Mouse (Mus musculus): ENCODE measurements around the gene Stk24. TPM values are rescaled to one million over a fixed set of nuclear protein-coding genes. Genes with fewer than 3 reads are reported as not detected.

Stk24 gene
- polyA plus RNA-seq, 1 experiment from 2014 or later, result 39.3 TPM

DNA sequence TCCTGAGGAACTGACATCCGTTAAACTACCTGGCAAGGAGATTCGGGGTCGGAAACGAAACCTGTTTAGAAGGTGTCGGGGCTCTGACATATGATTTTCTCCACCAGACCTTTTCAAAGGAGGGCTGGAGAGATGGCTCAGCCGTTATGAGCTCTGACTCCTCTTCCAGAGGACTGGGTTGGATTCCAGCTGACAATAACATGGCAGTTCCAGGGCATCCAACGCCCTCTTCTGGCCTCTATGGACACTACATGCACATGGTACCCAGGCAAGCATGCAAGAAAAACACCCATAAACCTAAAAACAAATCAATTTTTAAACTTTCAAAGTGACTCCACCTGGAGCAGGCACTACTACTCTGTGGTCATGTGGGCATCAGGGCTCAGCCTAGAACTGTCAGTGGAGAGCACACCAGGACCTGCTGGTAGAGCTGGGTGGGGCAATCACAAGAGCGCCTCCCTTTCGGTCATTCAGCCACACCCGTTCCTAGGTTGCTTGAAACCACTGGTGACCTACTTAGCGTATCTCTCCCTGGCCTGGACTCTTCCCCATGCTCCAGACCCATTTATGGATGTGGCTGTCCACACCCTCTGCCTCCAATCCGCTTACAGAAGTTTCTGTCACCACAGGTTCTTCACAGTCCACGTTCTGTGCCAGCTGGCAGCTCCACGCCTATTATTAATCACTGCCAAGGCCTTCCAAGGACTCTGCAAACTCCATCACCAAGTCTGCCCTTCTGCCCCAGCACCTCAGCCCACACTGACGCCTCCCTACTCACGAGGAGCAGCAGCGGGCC, 18.3 kb downstream of the Stk24 start:
- Histone ChIP-seq H3K4me2 (no peak overlapping the region), H3K36me3 (peaks cover 5% of the 10 kb centered on the region; the same call in 1 of the 2 replicates), H3K4me3 (replicated peaks) (no peak overlapping the region), H3K9me3 (replicated peaks) (no peaks in the 10 kb centered on the region), H3K27ac (no peak overlapping the region), H3K9ac (no peak overlapping the region), H3K4me1 (peaks cover 78% of the 10 kb centered on the region), H3K27me3 (no peaks in the 10 kb centered on the region)
- WGBS, result 77% methylated on average over 17 of the region's 17 CpGs
- ATAC-seq (replicated peaks; ENCODE audit: low FRiP score), result no peak

DNA sequence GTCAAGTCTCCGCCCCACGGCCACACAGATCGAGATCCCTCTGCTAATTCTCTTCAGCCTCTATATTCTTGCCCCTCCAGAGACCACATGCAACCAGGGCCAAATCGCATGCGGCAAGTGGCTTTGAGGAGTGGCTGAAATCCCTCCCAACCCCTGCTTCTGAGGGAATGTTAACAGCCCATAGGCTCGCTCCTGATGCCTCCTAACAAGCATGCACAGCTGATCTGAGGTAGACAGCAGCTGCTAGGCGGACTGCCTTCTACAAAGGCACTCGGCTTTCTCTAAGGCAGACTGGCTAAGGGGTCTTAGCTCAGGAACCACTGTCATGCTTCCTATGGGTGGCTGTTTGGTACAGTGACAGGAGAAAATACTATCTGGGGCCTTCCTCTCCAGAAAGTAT, 20.0 kb downstream of the Stk24 start:
- WGBS, result 72% methylated on average over 8 of the region's 8 CpGs
- no peak overlapping the region for H3K4me3 ChIP-seq (replicated peaks)
- no peak overlapping the region for H3K4me2 ChIP-seq
- ATAC-seq (replicated peaks; ENCODE audit: low FRiP score), result no peak
- H3K9me3 ChIP-seq (replicated peaks), result no peaks in the 10 kb centered on the region
- peaks cover 5% of the 10 kb centered on the region; the same call in 1 of the 2 replicates for H3K36me3 ChIP-seq
- no peak overlapping the region for H3K27ac ChIP-seq
- H3K27me3 ChIP-seq, result no peaks in the 10 kb centered on the region
- H3K9ac ChIP-seq, result no peak overlapping the region
- peaks cover 77% of the 10 kb centered on the region for H3K4me1 ChIP-seq

DNA sequence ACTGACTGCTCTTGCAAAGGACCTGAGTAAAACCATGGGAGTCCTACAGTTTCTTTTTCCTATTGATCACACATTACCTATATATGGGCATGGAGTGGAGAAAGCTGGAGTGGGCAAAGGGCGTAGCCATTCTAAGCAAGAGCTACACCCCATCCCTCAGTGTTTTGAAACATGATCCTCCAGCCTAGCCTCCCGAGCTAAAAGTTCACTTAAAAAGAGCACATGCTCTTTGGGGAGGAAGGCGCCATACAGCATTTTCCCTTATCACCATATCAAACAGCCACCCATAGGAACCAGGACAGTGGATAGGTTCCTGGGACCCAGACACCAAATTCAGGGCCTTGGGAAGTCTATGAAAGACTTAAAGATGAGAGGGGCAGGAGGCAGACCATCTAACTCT, 20.8 kb downstream of the Stk24 start:
- H3K4me2 ChIP-seq, result no peak overlapping the region
- 27% methylated on average over 3 of the region's 3 CpGs for WGBS
- H3K27ac ChIP-seq, result peak overlapping the region; percentile 46; the same call in 1 of the 2 replicates
- ATAC-seq (replicated peaks; ENCODE audit: low FRiP score), result 0 out of 2 replicates have a peak, but pooled peaks have one; percentile 12
- H3K9me3 ChIP-seq (replicated peaks), result no peaks in the 10 kb centered on the region
- no peak overlapping the region for H3K9ac ChIP-seq
- H3K27me3 ChIP-seq, result no peaks in the 10 kb centered on the region
- H3K36me3 ChIP-seq, result peaks cover 5% of the 10 kb centered on the region; the same call in 1 of the 2 replicates
- H3K4me1 ChIP-seq, result peaks cover 84% of the 10 kb centered on the region
- no peak overlapping the region for H3K4me3 ChIP-seq (replicated peaks)

DNA sequence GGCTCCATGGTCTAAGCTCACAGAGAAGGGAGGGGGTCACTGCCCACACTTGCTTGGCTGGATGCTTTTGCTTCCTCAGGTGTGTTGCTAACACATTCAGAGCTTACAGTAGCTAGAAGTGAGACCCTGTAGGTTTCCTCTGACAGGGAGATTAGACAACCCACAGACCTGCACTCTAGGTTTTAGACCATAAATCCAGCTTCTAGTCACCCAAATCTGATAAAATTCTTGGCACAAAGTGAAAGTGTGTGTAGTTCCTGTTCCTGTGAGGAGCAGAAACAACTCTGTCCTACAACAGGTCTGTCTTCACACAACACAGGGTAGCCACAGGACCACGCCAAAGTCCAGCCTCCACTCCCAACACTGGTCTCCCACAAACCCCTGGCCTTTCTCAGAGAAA, 21.5 kb downstream of the Stk24 start:
- H3K4me3 ChIP-seq (replicated peaks), result no peak overlapping the region
- peaks cover 5% of the 10 kb centered on the region; the same call in 1 of the 2 replicates for H3K36me3 ChIP-seq
- no peaks in the 10 kb centered on the region for H3K9me3 ChIP-seq (replicated peaks)
- no peak overlapping the region for H3K9ac ChIP-seq
- peak overlapping the region; percentile 46 for H3K27ac ChIP-seq
- H3K4me2 ChIP-seq, result no peak overlapping the region
- H3K4me1 ChIP-seq, result peaks cover 86% of the 10 kb centered on the region
- no peak for ATAC-seq (replicated peaks; ENCODE audit: low FRiP score)
- no peaks in the 10 kb centered on the region for H3K27me3 ChIP-seq
- WGBS, result 73% methylated on average over 1 of the region's 1 CpGs

DNA sequence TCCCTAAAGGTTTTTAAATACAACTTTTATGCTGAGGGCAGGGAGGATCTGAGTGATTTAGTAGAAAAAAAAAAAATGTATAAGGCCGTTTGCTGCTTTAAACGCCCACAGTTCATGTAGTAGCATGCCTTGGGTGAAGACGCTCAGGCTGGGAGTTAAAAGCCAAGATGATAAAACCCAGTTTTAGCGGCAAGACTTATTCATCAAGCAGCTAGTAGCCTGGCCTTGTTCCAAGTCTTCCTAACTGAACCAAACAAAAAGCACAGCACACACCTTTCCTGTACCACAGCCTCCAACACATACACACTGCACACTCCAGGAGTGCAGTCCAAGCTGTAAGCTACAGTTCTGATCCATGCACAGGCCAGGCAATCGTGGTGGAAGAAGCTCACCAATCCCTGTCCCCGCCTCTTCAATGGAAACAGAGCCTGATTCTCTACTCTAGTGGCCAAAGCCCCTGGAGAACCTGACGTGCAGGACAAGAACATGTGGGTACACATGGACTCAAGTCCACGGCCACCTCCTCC, 23.4 kb downstream of the Stk24 start:
- Histone ChIP-seq H3K4me1 (peaks cover 87% of the 10 kb centered on the region), H3K36me3 (0 out of 2 replicates have a peak, but pooled peaks cover under 1% of the 10 kb centered on the region), H3K27me3 (no peaks in the 10 kb centered on the region), H3K27ac (peak overlapping the region; percentile 4; the same call in 1 of the 2 replicates), H3K4me2 (no peak overlapping the region), H3K9ac (no peak overlapping the region), H3K9me3 (replicated peaks) (no peaks in the 10 kb centered on the region), H3K4me3 (replicated peaks) (no peak overlapping the region)
- ATAC-seq (replicated peaks; ENCODE audit: low FRiP score), result no peak
- WGBS, result 55% methylated on average over 8 of the region's 8 CpGs

DNA sequence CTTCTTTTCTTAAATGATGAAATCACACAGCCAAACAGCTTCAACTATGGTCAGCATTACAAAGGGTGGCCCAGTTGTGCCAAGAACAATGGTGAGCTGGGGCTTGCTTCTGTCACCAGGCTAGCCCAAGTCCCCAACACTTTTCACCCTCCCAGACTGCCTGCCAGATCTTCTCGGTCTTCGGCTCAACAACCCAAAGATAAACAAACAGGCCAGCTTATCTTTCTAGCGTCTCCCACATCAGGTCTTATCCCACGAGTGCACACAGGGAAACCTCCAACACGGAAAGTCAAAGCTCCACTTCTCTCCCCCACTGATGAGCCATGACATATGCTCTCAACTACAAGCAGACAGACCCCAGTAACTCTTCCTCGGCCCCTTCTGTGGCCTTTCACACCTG, 24.1 kb downstream of the Stk24 start:
- H3K27ac ChIP-seq, result no peak overlapping the region
- H3K27me3 ChIP-seq, result no peaks in the 10 kb centered on the region
- H3K9me3 ChIP-seq (replicated peaks), result no peaks in the 10 kb centered on the region
- no peak overlapping the region for H3K9ac ChIP-seq
- no peak overlapping the region for H3K4me2 ChIP-seq
- H3K36me3 ChIP-seq, result no peaks in the 10 kb centered on the region
- no peak overlapping the region for H3K4me3 ChIP-seq (replicated peaks)
- WGBS, result 14% methylated on average over 6 of the region's 6 CpGs
- peak; percentile 56; the same call in 1 of the 2 replicates for ATAC-seq (replicated peaks; ENCODE audit: low FRiP score)
- peaks cover 83% of the 10 kb centered on the region for H3K4me1 ChIP-seq

DNA sequence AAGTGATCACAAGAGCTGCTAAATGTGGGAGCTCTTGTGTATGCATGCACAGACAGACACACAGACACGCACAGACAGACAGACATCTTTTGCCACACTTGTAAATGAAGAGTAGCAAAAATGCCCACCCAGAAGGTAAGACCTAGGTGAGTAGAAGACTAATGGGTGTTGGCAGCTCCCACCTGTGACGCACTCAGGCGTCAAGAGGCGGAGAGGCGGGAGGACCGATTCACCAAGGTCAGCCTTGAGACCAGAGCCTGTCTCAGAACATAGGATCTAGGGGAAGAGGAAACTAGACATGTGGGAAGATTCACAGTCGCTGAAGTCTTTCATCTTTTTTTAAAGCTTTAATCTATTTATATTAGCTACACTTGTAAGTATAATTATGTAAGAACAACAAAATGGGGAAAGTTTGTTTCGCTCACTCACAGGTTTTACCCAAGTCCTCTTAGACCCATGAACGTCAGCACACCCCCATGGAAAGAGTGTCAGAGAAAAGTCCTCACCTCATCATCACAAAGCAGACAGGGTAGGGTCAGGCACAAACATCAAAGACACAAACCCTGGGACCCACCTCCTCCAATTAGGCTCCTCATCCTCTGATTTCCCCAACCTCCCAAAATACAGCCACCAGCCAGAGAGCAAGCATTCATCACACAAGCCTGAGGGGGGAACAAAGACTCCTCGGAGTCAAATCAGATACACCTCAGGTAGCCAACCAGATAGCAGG, 26.0 kb downstream of the Stk24 start:
- H3K36me3 ChIP-seq, result no peaks in the 10 kb centered on the region
- no peaks in the 10 kb centered on the region for H3K27me3 ChIP-seq
- no peak overlapping the region for H3K4me2 ChIP-seq
- WGBS, result 70% methylated on average over 10 of the region's 10 CpGs
- peaks cover 78% of the 10 kb centered on the region for H3K4me1 ChIP-seq
- no peaks in the 10 kb centered on the region for H3K9me3 ChIP-seq (replicated peaks)
- no peak overlapping the region for H3K9ac ChIP-seq
- no peak overlapping the region for H3K4me3 ChIP-seq (replicated peaks)
- H3K27ac ChIP-seq, result no peak overlapping the region
- ATAC-seq (replicated peaks; ENCODE audit: low FRiP score), result no peak

DNA sequence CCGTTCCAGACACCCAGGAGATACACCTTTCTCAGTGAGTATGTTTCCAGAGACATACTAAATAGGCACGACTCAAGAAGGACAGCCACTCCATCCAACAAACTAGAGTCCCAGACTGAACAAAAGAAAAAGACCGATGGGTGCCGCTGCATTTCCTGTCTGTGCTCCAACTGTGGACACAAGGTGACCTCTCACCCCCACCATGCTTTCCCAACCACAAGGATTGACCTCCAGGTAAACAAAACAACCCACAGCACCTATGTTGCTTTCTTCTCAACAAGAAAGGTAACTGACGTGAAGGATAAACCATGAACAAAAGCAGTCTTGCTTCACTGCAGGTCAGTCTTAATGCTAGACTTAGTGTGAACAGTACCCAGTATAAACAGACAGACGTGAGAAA, 27.1 kb downstream of the Stk24 start:
- H3K4me1 ChIP-seq, result peaks cover 78% of the 10 kb centered on the region
- 79% methylated on average over 6 of the region's 6 CpGs for WGBS
- no peak overlapping the region for H3K4me2 ChIP-seq
- no peak for ATAC-seq (replicated peaks; ENCODE audit: low FRiP score)
- H3K4me3 ChIP-seq (replicated peaks), result no peak overlapping the region
- no peak overlapping the region for H3K27ac ChIP-seq
- no peak overlapping the region for H3K9ac ChIP-seq
- no peaks in the 10 kb centered on the region for H3K9me3 ChIP-seq (replicated peaks)
- no peaks in the 10 kb centered on the region for H3K27me3 ChIP-seq
- no peaks in the 10 kb centered on the region for H3K36me3 ChIP-seq

DNA sequence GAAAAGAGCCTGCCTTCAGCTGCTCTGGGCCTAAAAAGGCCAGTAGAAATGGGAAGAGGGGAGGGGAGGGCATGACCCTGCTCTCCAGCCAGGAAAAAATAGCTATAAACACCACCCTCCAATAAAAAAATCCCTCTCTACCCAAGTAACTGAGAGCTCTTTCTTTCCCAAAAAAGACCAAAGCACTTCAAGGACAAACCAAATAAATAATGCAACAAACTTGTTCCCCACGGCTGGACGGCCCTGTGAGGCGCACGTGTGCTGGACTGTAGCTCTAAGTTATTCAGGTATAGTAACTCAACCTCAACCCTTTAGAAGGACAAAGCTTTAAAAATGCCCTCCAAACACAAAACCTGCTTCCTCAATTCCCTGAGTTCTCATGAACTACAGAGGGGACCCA, 28.1 kb downstream of the Stk24 start:
- no peaks in the 10 kb centered on the region for H3K27me3 ChIP-seq
- H3K9ac ChIP-seq, result no peak overlapping the region
- no peak overlapping the region for H3K4me3 ChIP-seq (replicated peaks)
- H3K4me2 ChIP-seq, result no peak overlapping the region
- WGBS, result 69% methylated on average over 4 of the region's 4 CpGs
- ATAC-seq (replicated peaks; ENCODE audit: low FRiP score), result no peak
- H3K4me1 ChIP-seq, result peaks cover 78% of the 10 kb centered on the region
- H3K27ac ChIP-seq, result peak overlapping the region; percentile 48; the same call in 1 of the 2 replicates
- H3K36me3 ChIP-seq, result no peaks in the 10 kb centered on the region
- H3K9me3 ChIP-seq (replicated peaks), result no peaks in the 10 kb centered on the region

DNA sequence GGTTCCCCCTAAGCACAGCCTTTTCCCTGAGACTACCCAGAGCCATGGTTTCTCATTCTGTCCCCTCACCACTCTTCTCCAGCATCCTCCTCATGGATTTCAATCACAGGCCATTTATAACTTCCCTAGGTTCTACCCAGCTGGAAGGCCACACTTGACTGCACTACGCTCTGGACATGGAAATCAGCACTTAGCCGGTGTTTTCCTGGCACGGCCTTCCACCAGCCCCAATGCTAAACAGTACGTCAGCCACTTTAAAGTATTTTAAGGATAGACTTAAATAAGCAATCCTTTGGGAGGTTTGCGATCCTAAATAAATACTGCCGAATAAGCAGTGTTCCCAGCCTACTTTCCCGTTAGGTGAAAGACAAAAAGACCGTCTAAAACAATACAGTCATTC, 29.8 kb downstream of the Stk24 start:
- no peak overlapping the region for H3K4me3 ChIP-seq (replicated peaks)
- no peak overlapping the region for H3K9ac ChIP-seq
- 66% methylated on average over 8 of the region's 8 CpGs for WGBS
- ATAC-seq (replicated peaks; ENCODE audit: low FRiP score), result no peak
- H3K9me3 ChIP-seq (replicated peaks), result no peaks in the 10 kb centered on the region
- peaks cover 75% of the 10 kb centered on the region for H3K4me1 ChIP-seq
- no peak overlapping the region for H3K27ac ChIP-seq
- no peaks in the 10 kb centered on the region for H3K36me3 ChIP-seq
- no peaks in the 10 kb centered on the region for H3K27me3 ChIP-seq
- H3K4me2 ChIP-seq, result no peak overlapping the region

DNA sequence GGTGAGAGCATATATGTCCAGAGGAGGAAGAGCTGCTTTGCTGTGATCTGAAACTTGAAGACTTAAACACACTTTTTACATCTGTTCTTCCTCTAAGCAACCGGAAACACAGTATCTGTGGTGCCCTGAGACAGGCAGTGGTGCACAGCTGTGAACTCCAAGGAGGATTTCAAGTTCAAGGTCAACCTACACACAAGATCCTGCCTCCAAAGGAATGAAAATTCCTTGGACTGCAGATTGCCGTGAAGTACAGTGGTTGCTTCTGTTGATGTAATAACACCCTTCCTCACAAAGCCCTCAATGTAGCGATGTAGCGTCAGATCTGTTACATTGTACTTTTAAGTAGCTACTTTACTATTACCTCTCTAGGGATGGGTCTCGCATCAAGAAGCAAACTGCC, 30.5 kb downstream of the Stk24 start:
- Histone ChIP-seq H3K4me3 (replicated peaks) (no peak overlapping the region), H3K27me3 (no peaks in the 10 kb centered on the region), H3K4me1 (peaks cover 76% of the 10 kb centered on the region), H3K9ac (no peak overlapping the region), H3K4me2 (no peak overlapping the region), H3K27ac (no peak overlapping the region), H3K36me3 (no peaks in the 10 kb centered on the region), H3K9me3 (replicated peaks) (no peaks in the 10 kb centered on the region)
- WGBS, result 82% methylated on average over 5 of the region's 5 CpGs
- ATAC-seq (replicated peaks; ENCODE audit: low FRiP score), result no peak

DNA sequence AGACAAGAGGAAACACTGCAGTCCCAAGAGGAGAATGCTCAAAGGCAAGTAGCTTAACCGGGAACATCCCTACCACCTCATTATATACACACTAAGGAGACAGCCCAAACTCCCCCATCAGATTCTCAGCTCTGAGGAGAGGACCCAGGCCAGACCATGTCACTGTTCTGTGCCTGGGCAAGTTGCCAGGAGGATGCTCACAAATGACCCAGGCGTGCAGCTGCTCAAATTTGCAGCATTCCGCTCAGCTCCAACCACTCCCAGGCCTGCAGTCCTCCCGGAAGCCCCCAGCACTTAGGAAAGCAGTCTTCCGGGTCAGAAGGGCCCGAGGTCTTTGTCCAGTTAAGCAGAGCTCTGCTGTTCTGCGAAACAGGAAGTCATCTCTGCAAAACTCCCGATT, 31.6 kb downstream of the Stk24 start:
- WGBS, result 34% methylated on average over 8 of the region's 8 CpGs
- Histone ChIP-seq H3K36me3 (no peaks in the 10 kb centered on the region), H3K27ac (peak overlapping the region; percentile 43), H3K27me3 (no peaks in the 10 kb centered on the region), H3K4me1 (peaks cover 80% of the 10 kb centered on the region), H3K4me2 (no peak overlapping the region), H3K9me3 (replicated peaks) (no peaks in the 10 kb centered on the region), H3K4me3 (replicated peaks) (no peak overlapping the region), H3K9ac (no peak overlapping the region)
- peak; percentile 49 for ATAC-seq (replicated peaks; ENCODE audit: low FRiP score)

All from kidney, embryonic 15.5 days (tissue).